Mouse (Mus musculus) gastrocnemius, postnatal 10 days (tissue): ENCODE data around the gene Edc4. TPM values are rescaled to one million over a fixed set of nuclear protein-coding genes. Genes with fewer than 3 reads are reported as not detected.

Source experiments
- DNase-seq: peaks from one replicate; pipeline ENCODE4 v3.0.0; 2021; ENCODE audit warnings: mixed read lengths
- total RNA-seq, 2 experiments: library from RNA; stranded (reverse); gene quantifications; 2 replicates each; pipeline ENCODE4 v1.2.3; 2021

Edc4 gene
- total RNA-seq, 2 experiments from 2014 or later: 24.6 to 30.3 TPM

DNA sequence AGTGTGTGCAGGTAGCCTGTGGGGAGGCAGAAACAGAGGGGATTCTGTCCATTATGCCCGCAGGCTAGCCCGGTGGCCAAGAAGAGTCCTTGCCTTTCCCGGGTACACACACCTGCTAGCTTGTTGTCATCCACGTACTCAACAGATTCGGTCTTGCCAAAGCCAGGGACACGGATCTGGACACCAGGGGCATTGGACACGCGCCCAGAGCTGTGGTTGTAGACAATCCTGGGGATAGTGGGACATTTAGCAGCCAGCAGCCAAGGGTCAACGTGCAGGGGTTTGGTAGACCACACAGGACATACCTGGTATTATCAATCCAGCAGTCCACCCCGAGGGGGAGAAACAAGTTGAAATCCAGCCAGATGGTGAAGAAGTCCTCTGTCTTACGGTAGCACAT, 61.3 kb downstream of the Edc4 start:
- DNase-seq: no peak

DNA sequence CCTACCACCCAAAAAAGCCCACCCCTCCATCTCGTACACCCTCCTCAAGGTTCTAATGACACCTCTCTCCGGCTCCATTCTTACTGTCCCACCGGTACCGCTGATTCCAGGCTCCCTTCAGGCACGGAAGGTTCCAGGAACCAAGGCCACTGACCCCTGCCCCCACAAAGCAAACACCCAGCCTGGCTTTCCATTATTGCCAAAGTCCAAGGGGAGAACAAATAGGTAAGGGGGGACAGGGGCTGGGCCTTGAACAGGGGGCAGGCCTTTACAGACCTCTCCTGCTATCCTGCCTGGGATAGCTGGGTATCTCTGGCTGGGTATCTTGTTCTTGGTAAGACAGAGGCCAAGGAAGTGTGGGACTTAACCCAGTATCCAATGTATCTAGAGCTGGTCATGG, 61.9 kb downstream of the Edc4 start:
- no peak for DNase-seq

DNA sequence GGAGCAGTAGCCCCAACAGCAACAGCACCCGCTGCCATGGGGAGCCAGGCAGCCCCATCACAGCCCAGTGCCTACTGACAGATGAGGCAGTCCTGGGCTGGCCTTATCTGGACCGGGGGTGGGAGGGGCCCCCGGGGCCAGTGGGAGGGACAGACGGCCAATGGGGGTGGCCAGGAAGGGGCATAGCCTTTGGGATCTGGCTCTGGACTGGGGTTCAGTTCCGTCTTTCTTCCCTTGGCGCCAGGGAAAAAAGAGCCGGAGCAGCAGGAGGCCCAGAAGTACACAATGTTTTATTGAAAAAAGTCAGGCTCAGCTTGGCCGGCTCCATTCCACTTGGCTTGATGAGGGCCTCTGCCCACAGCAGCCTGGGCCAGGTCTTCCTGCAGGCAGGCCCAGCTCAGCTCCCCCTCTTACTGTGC, 62.6 kb downstream of the Edc4 start, which contains the start of gene Lcat:
Lcat (minus strand) TSS at position 62 of the 419 bp plus-strand sequence.
- DNase-seq: no peak

Other genes starting within 250 kb of the Edc4 start
- gene Ctcf, start 244.3 kb upstream of the Edc4 start, total RNA-seq: 10 to 100 TPM; 43.7 to 46.7 TPM
- gene Agrp, start 243.5 kb upstream of the Edc4 start, total RNA-seq: under 1 TPM; 0.84 to 0.85 TPM
- under 1 TPM; 0.28 to 0.38 TPM for gene Carmil2, start 194.6 kb upstream of the Edc4 start, total RNA-seq
- 10 to 100 TPM; 12.9 to 15.2 TPM for gene Acd, start 179.8 kb upstream of the Edc4 start, total RNA-seq
- gene Pard6a, start 179.7 kb upstream of the Edc4 start, total RNA-seq: 1 to 10 TPM; 6.0 to 7.8 TPM
- not detected for gene 4933405L10Rik, start 173.2 kb upstream of the Edc4 start, total RNA-seq
- gene Enkd1, start 172.7 kb upstream of the Edc4 start, total RNA-seq: 1 to 10 TPM; 2.0 to 3.7 TPM
- 1 to 10 TPM; 6.5 to 7.6 TPM for gene Gfod2, start 122.2 kb upstream of the Edc4 start, total RNA-seq
- 10 to 100 TPM; 19.9 to 25.2 TPM for gene Ranbp10, start 53.5 kb upstream of the Edc4 start, total RNA-seq
- not detected for gene Tsnaxip1, start 53.1 kb upstream of the Edc4 start, total RNA-seq
- gene Cenpt, start 27.6 kb upstream of the Edc4 start, total RNA-seq: 1 to 10 TPM; 5.2 to 7.0 TPM
- gene Thap11, start 25.7 kb upstream of the Edc4 start, total RNA-seq: 10 to 100 TPM; 24.2 to 26.9 TPM
- 10 to 100 TPM; 65.5 to 80.5 TPM for gene Nutf2, start 20.3 kb upstream of the Edc4 start, total RNA-seq
- under 1 TPM in 1 of 2 experiments, not detected in 1; 0.56 TPM for gene Nrn1l, start 12.7 kb downstream of the Edc4 start, total RNA-seq
- 10 to 100 TPM; 15.2 to 17.5 TPM for gene Pskh1, start 19.6 kb downstream of the Edc4 start, total RNA-seq
- gene Ctrl, start 53.0 kb downstream of the Edc4 start, total RNA-seq: under 1 TPM in 1 of 2 experiments, not detected in 1; 0.47 TPM
- gene Psmb10, start 57.6 kb downstream of the Edc4 start, total RNA-seq: 10 to 100 TPM; 22.9 to 26.3 TPM
- 1 to 10 TPM in 1 of 2 experiments, under 1 TPM in 1; 0.23 to 1.2 TPM for gene Lcat, start 62.5 kb downstream of the Edc4 start, total RNA-seq
- gene Slc12a4, start 85.2 kb downstream of the Edc4 start, total RNA-seq: 10 to 100 TPM; 18.7 to 26.6 TPM
- gene Dpep3, start 98.5 kb downstream of the Edc4 start, total RNA-seq: not detected
- gene Dus2, start 110.5 kb downstream of the Edc4 start, total RNA-seq: 10 to 100 TPM in 1 of 2 experiments, 1 to 10 TPM in 1; 9.6 to 11.1 TPM
- not detected for gene Dpep2nb, start 125.1 kb downstream of the Edc4 start, total RNA-seq
- 1 to 10 TPM; 8.0 to 8.4 TPM for gene Ddx28, start 131.0 kb downstream of the Edc4 start, total RNA-seq
- 10 to 100 TPM; 25.3 to 30.7 TPM for gene Nfatc3, start 178.0 kb downstream of the Edc4 start, total RNA-seq